Comparison of ENCODE assay signal across 8 mouse cellular contexts in the genomic region with DNA sequence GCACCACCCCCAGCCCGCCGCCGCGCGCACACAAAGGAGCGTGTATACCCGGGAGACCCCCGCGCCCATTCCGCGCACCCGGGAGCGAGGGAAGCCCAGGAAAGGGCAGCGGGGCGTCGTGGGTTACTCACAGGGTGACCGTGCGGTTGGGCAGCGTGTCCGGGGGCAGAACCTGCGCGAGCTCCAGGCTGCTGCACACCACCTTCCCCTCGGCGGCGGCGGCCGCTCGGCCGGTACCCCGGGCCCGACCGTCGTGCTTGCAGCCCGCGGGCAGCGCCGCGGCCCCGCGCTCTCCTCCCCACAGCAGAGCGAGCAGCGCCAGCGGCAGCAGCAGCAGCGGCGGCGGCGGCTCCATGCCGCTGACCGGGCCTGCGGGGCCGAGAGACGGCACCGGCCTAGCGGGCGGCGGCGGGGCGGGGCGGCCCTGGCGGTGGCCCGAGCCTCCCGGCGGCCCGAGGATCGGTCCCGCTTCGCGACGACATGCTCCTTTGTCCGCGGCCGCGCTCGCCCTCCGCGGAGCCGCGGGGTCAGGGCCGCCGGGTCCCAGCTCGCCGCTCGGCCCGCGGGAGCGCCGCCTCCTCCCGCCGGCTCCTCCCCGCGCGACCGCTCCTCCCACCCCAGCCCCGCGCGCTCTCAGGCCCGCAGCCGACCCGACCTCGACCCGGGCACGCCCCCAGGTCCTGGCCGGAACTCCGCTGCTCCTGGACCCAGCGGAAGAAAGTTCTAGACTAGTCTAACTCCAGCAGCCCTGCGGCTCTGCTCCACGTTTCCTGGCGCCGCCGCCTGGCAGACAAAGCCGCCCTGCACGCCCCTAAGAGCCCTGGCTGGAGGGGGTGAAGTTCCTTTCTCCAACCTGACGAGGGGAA. TPM values are rescaled to one million over a fixed set of nuclear protein-coding genes. Genes with fewer than 3 reads are reported as not detected.
A peak's percentile ranks its signal among the peaks of the same experiment; 100 is the strongest.
DNase-seq lines count a peak whose midpoint lies in the region; ATAC-seq lines count a peak whose summit lies in the region.

A gene (minus strand): TSS at position 586 of the 866 bp plus-strand sequence.

- no peaks in the 10 kb centered on the region for H3K9me3 ChIP-seq in hindbrain, embryonic 13.5 days

- peak within 1 kb of the TSS; percentile 88 for H3K4me2 ChIP-seq in hindbrain, embryonic 13.5 days

- peaks cover 34% of the 10 kb centered on the region for H3K4me1 ChIP-seq in hindbrain, embryonic 13.5 days (replicated peaks)

- ATAC-seq in hindbrain, embryonic 13.5 days (ENCODE audit: low FRiP score), result peak; percentile 87
- peak; percentile 83 for ATAC-seq in megakaryocyte, adult 5-6 weeks (ENCODE audit: poor library complexity, severe bottlenecking)
- no peak for ATAC-seq in inflammation-experienced regulatory T-cells, adult 6 months

- no peaks in the 10 kb centered on the region for H3K36me3 ChIP-seq in hindbrain, embryonic 13.5 days

- under 1% methylated on average over 63 of the region's 113 CpGs for WGBS in hindbrain, embryonic 13.5 days

- DNase-seq in adrenal gland, adult (ENCODE audit: inconsistent age in 2 of 2, low spot score in 1 of 2), result peak; percentile 90 to 95
- peak; percentile 62 to 73 for DNase-seq in cerebellum, postnatal 25 days
- peak; percentile 13 to 49 for DNase-seq in frontal cortex, postnatal 36 days (ENCODE audit: low spot score in 2 of 2)
- DNase-seq in left cerebral cortex, adult 8-10 months (ENCODE audit: low spot score in 2 of 2), result peak in 1 of 2 experiments; percentile 15
- peak; percentile 56 for DNase-seq in right cerebral cortex, postnatal 4 days

- peak within 1 kb of the TSS; percentile 86 for H3K27ac ChIP-seq in hindbrain, embryonic 13.5 days

- peak within 1 kb of the TSS; percentile 95 for H3K4me3 ChIP-seq in hindbrain, embryonic 13.5 days

- no peaks in the 10 kb centered on the region for H3K27me3 ChIP-seq in hindbrain, embryonic 13.5 days

- peak within 1 kb of the TSS; percentile 97 for H3K9ac ChIP-seq in hindbrain, embryonic 13.5 days

RNA-seq across cellular contexts. Expression of the gene that starts here (rescaled TPM):
- 17.7 and 19.6 TPM in 2 replicates for polyA plus RNA-seq in hindbrain, embryonic 13.5 days (2015; fragmentation: Nextera tagmentation; extraction: Ambion mirVana)
- total RNA-seq in left cerebral cortex, adult 8-10 months (2022), result 10 to 100 TPM; 12.8 to 24.2 (median 22.4) TPM
- total RNA-seq in megakaryocyte, adult 5-6 weeks (2015), result 0.22 and 1.6 TPM in 2 replicates
- total RNA-seq in megakaryocyte, adult 5-6 weeks (2017), result 0.22 and 1.2 TPM in 2 replicates
- not detected for polyA plus RNA-seq in inflammation-experienced regulatory T-cells, adult 6 months (2017; shearing (Covaris generic))

Comparison
In these comparisons a context has a peak if more than half of its experiments do, and no peak if none do; other contexts are left out.
1. RNA of the gene that starts here (total RNA-seq): 12.8 to 24.2 TPM in left cerebral cortex, adult 8-10 months; 0.22 to 1.6 TPM in megakaryocyte, adult 5-6 weeks; every median in the first group is over 4 times any median in the second.
2. RNA of the gene that starts here (polyA plus RNA-seq): 17.7 to 19.6 TPM in hindbrain, embryonic 13.5 days; not detected in inflammation-experienced regulatory T-cells, adult 6 months; every median in the first group is over 10 times any median in the second.